Mouse (Mus musculus) lung, embryonic 14.5 days (tissue): ENCODE results near the gene Coq10a. TPM values are rescaled to one million over a fixed set of nuclear protein-coding genes. Genes with fewer than 3 reads are reported as not detected.
A peak's percentile ranks its signal among the peaks of the same experiment; 100 is the strongest.

Experiments used
- ATAC-seq: fragments of 200-750 bp; cut with Nextera tagmentation; 2 replicates; pipeline ENCODE4 v1.8.0; 2017; ENCODE audit warnings: mild to moderate bottlenecking, moderate TSS enrichment, moderate library complexity; ENCODE audit not compliant: insufficient read depth
- DNase-seq: peaks from one replicate; pipeline ENCODE4 v3.0.0-alpha.2; 2015
- H3K27ac ChIP-seq: fragments of 300-500 bp; sonication (generic); 2 replicates; pipeline ENCODE4 v1.5.1; 2014; ENCODE audit warnings: low read depth, mild to moderate bottlenecking, moderate library complexity
- H3K27me3 ChIP-seq: fragments of 300-500 bp; sonication (generic); 2 replicates; pipeline ENCODE4 v1.6.1; 2014; ENCODE audit warnings: low read length, control low read depth; ENCODE audit not compliant: insufficient read depth
- H3K36me3 ChIP-seq: fragments of 300-500 bp; sonication (generic); 2 replicates; pipeline ENCODE4 v1.6.1; 2014; ENCODE audit warnings: control low read depth; ENCODE audit not compliant: insufficient read depth
- H3K4me1 ChIP-seq: fragments of 300-500 bp; sonication (generic); 2 replicates; pipeline ENCODE4 v1.6.1; 2014; ENCODE audit warnings: antibody characterized with exemption, control low read depth; ENCODE audit not compliant: insufficient read depth
- H3K4me2 ChIP-seq: fragments of 300-500 bp; sonication (generic); 2 replicates; pipeline ENCODE4 v1.6.1; 2014; ENCODE audit warnings: mild to moderate bottlenecking
- H3K4me3 ChIP-seq: fragments of 300-500 bp; sonication (generic); 2 replicates; pipeline ENCODE4 v1.5.1; 2014; ENCODE audit warnings: low read depth, low read length
- H3K9ac ChIP-seq: fragments of 300-500 bp; sonication (generic); 2 replicates; pipeline ENCODE4 v1.6.1; 2014
- H3K9me3 ChIP-seq: fragments of 300-500 bp; sonication (generic); 2 replicates; pipeline ENCODE4 v1.6.1; 2016; ENCODE audit warnings: low read depth, low read length, control low read depth
- CTCF ChIP-seq: IDR thresholded peaks from 2 replicates; pipeline ENCODE4 v1.5.1; 2016; ENCODE audit warnings: antibody characterized with exemption, low read depth
- WGBS: fragments of 180-500 bp; shearing (Covaris S2); extraction: QIAGEN DNeasy Blood & Tissue Kit; methylation state at CpG from one replicate; pipeline ENCODE4 v1.1.7; 2014; 5-methylcytosine and 5-hydroxymethylcytosine counted together
- polyA plus RNA-seq: library from polyadenylated mRNA; unstranded; fragments of >200 nt; fragmentation: Nextera tagmentation; extraction: Ambion mirVana; gene quantifications from 2 replicates; pipeline ENCODE4 v1.2.1, GENCODE M21; 2014

Coq10a gene
- polyA plus RNA-seq = 12.8 and 14.5 TPM in 2 replicates

- Histone ChIP-seq H3K36me3 (peaks cover 9% of the 10 kb centered on the region), H3K27ac (peak within 1 kb of the TSS; percentile 96), H3K9ac (peak within 1 kb of the TSS; percentile 70), H3K9me3 (no peaks in the 10 kb centered on the region), H3K4me3 (peak within 1 kb of the TSS; percentile 69), H3K4me1 (peaks cover 8% of the 10 kb centered on the region), H3K4me2 (peak within 1 kb of the TSS; percentile 93), H3K27me3 (no peaks in the 10 kb centered on the region)
- under 1% methylated on average over 82 of the region's 87 CpGs for WGBS
- ATAC-seq (peak; percentile 97), DNase-seq (peak; percentile 92)
- no peak for TF ChIP-seq CTCF
Observed at GRCm38 (mm10) chr10:128368402-128369217, at the start of gene Coq10a. Coq10a (minus strand) TSS chr10:128368997.

- no peak overlapping the region for H3K4me3 ChIP-seq
- H3K4me2 ChIP-seq = no peak overlapping the region
- H3K27ac ChIP-seq = no peak overlapping the region
- WGBS = 88% methylated on average over 5 of the region's 5 CpGs
- H3K36me3 ChIP-seq = peaks cover 51% of the 10 kb centered on the region
- no peak for ATAC-seq
- no peak overlapping the region for H3K9ac ChIP-seq
- H3K27me3 ChIP-seq = no peaks in the 10 kb centered on the region
- no peaks in the 10 kb centered on the region for H3K9me3 ChIP-seq
- TF ChIP-seq CTCF = no peak
- no peak for DNase-seq
- H3K4me1 ChIP-seq = 0 out of 2 replicates have a peak, but pooled peaks cover 4% of the 10 kb centered on the region
Observed at GRCm38 (mm10) chr10:128414848-128415247, 46.1 kb upstream of the Coq10a start.

DNA sequence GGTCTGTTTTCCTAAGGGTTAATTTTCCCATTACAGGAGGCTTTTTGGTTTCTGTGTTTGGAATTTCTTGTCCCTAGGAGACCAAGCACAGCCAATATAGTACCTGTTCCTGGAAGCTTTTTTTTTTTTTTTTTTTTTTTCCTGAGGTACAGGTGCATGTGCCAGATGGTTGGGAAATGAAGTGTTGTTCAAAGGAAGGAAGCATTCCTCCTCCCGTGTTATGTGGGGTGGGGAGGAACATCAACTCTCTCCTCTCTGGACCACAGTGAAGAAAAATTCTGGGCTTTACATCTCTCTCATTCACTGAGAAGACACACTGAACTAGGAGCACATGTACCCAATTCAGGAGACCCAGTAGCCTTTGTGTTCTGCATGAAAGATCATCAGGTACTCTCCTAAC, 44.3 kb upstream of the Coq10a start:
- Histone ChIP-seq H3K27ac (no peak overlapping the region), H3K27me3 (no peaks in the 10 kb centered on the region), H3K4me1 (0 out of 2 replicates have a peak, but pooled peaks cover 8% of the 10 kb centered on the region), H3K4me3 (peak overlapping the region; percentile 85; the same call in 1 of the 2 replicates), H3K4me2 (peak overlapping the region; percentile 98), H3K9ac (peak overlapping the region; percentile 76), H3K9me3 (no peaks in the 10 kb centered on the region), H3K36me3 (peaks cover 37% of the 10 kb centered on the region)
- DNase-seq (no peak), ATAC-seq (no peak)
- WGBS = 57% methylated on average over 1 of the region's 1 CpGs
- no peak for TF ChIP-seq CTCF

- Histone ChIP-seq H3K27me3 (no peaks in the 10 kb centered on the region), H3K4me1 (0 out of 2 replicates have a peak, but pooled peaks cover 8% of the 10 kb centered on the region), H3K9ac (peak overlapping the region; percentile 76), H3K36me3 (peaks cover 37% of the 10 kb centered on the region), H3K4me3 (peak overlapping the region; percentile 85), H3K4me2 (peak overlapping the region; percentile 98), H3K9me3 (no peaks in the 10 kb centered on the region), H3K27ac (peak overlapping the region; percentile 93; the same call in 1 of the 2 replicates)
- no peak for TF ChIP-seq CTCF
- WGBS = 33% methylated on average over 1 of the region's 1 CpGs
- DNase-seq = no peak
- no peak for ATAC-seq
Observed at GRCm38 (mm10) chr10:128412558-128412957, 43.8 kb upstream of the Coq10a start.

- Histone ChIP-seq H3K4me2 (peak overlapping the region; percentile 98), H3K36me3 (peaks cover 38% of the 10 kb centered on the region), H3K4me3 (peak overlapping the region; percentile 85), H3K27me3 (no peaks in the 10 kb centered on the region), H3K4me1 (0 out of 2 replicates have a peak, but pooled peaks cover 8% of the 10 kb centered on the region), H3K9ac (peak overlapping the region; percentile 76), H3K9me3 (no peaks in the 10 kb centered on the region), H3K27ac (peak overlapping the region; percentile 93)
- no peak for TF ChIP-seq CTCF
- no peak for ATAC-seq
- 1% methylated on average over 14 of the region's 14 CpGs for WGBS
- DNase-seq = peak; percentile 79
Observed at GRCm38 (mm10) chr10:128412055-128412381, 43.2 kb upstream of the Coq10a start.

GRCm38 (mm10) chr10:128411211-128412054, 42.6 kb upstream of the Coq10a start, which contains the start of the genes Nabp2 and Rnf41:
Nabp2 (minus strand) TSS chr10:128411492.
Rnf41 (plus strand) TSS chr10:128411657.
- H3K4me1 ChIP-seq = 0 out of 2 replicates have a peak, but pooled peaks cover 8% of the 10 kb centered on the region
- peak within 1 kb of the TSS; percentile 98 for H3K4me2 ChIP-seq
- peak within 1 kb of the TSS; percentile 85 for H3K4me3 ChIP-seq
- peak within 1 kb of the TSS; percentile 93 for H3K27ac ChIP-seq
- H3K9ac ChIP-seq = peak within 1 kb of the TSS; percentile 76
- H3K27me3 ChIP-seq = no peaks in the 10 kb centered on the region
- under 1% methylated on average over 50 of the region's 50 CpGs for WGBS
- TF ChIP-seq CTCF = no peak
- H3K9me3 ChIP-seq = no peaks in the 10 kb centered on the region
- DNase-seq = peak; percentile 100
- ATAC-seq = peak; percentile 92
- peaks cover 35% of the 10 kb centered on the region for H3K36me3 ChIP-seq

DNA sequence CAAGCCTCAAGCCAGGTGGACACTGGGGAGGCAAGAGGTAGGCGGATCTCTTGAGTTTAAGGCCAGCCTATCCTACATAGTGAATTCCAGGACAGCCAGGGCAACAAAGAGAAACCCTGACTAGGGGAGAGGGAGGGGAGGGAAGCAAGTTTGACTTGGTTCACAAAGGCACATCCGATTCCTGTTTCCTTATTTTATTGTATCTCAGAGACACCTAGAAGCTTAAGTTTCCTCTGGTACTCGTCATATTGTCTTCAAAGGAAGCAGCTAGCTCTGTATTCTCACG, 41.7 kb upstream of the Coq10a start:
- 0 out of 2 replicates have a peak, but pooled peaks cover 8% of the 10 kb centered on the region for H3K4me1 ChIP-seq
- H3K4me3 ChIP-seq = peak overlapping the region; percentile 85
- DNase-seq (peak; percentile 22), ATAC-seq (no peak)
- H3K36me3 ChIP-seq = peaks cover 35% of the 10 kb centered on the region
- peak overlapping the region; percentile 76 for H3K9ac ChIP-seq
- H3K27me3 ChIP-seq = no peaks in the 10 kb centered on the region
- H3K4me2 ChIP-seq = peak overlapping the region; percentile 98
- TF ChIP-seq CTCF = no peak
- WGBS = 22% methylated on average over 4 of the region's 4 CpGs
- peak overlapping the region; percentile 93 for H3K27ac ChIP-seq
- no peaks in the 10 kb centered on the region for H3K9me3 ChIP-seq
